19 mouse cellular contexts compared by ENCODE assay signal in genomic region chr3:60796207-60796606, GRCm38 (mm10).
DNase-seq lines count a peak whose midpoint lies in the region; ATAC-seq lines count a peak whose summit lies in the region.
"Had no signal": no experiment of that assay in that cellular context is flagged by ENCODE, and none has a peak within 500 bp of the region (broad histone marks: within the 10 kb centered on the region; RNA-seq: fewer than 3 reads in every experiment).

No protein-coding gene starts in this region.

- no peak for DNase-seq in liver
- DNase-seq in left cerebral cortex, adult 11 months (ENCODE audit: low spot score) = no peak
- DNase-seq in layer of hippocampus, adult 9-11 months = no peak
- DNase-seq: adrenal gland, adult 2 months; adrenal gland, adult 8-10 months; adrenal gland, postnatal 10 days; adrenal gland, postnatal 14 days; adrenal gland, postnatal 25 days; adrenal gland, postnatal 36 days; B cell, adult 2 months; cerebellum, adult 11 months; cerebellum, adult 11-12 months; cerebellum, adult 18-20 months had no signal

- ATAC-seq in common myeloid progenitor, adult 5-6 weeks (replicated peaks; ENCODE audit: low read depth, poor library complexity, severe bottlenecking) = 0 out of 2 replicates have a peak, but pooled peaks have one; percentile 50
- peak; percentile 65 for ATAC-seq in megakaryocyte progenitor cell, adult 5-6 weeks (replicated peaks; ENCODE audit: poor library complexity)
- ATAC-seq in megakaryocyte-erythroid progenitor cell, adult 5-6 weeks (replicated peaks; ENCODE audit: low FRiP score, low TSS enrichment, poor library complexity, severe bottlenecking) = peak; percentile 70
- ATAC-seq: activated CD4-positive, CD25-positive, alpha-beta regulatory T cell, adult 4 months; CD4-positive, CD25-positive, alpha-beta regulatory T cell, adult 4 months; Patski had no signal
